Mouse (Mus musculus): Measurements from ENCODE around the gene Celf3. TPM values are rescaled to one million over a fixed set of nuclear protein-coding genes. Genes with fewer than 3 reads are reported as not detected.

The Celf3 gene
- total and polyA plus RNA-seq, 3 experiments: not detected

DNA sequence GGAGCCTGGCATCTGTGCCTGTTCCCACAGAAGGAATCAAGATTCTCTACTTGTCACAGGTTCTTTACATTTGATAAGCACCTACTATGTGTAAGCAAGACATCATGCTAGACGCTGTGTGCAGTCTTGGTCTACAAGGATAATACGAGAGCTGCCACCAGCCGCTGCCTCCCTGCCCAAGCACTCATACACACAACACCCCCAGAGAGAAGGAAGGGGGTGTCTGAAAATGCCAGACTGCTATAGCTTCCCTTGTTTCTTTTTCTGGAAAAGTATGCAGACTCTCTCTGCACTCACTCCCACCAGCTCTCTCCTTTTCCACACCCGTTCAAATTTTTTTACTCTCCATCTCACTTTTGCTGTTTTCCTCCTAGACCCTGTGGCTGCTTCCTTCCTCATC lies 651 bp upstream of the Celf3 start:
- H3K27me3 ChIP-seq (ENCODE audit: insufficient read depth, low read length): peaks cover 25% of the 10 kb centered on the region
- no peak overlapping the region for H3K4me3 ChIP-seq (ENCODE audit: low read depth, low read length)
- peaks cover 4% of the 10 kb centered on the region; the same call in 1 of the 2 replicates for H3K4me1 ChIP-seq (ENCODE audit: insufficient read depth, low read depth, low read length)
- ATAC-seq (ENCODE audit: extremely low read depth, insufficient number of reproducible peaks, low FRiP score, poor library complexity, severe bottlenecking) (no peak), DNase-seq (ENCODE audit: low spot score) (no peak)
- TF ChIP-seq POLR2AphosphoS5 (IDR thresholded peaks at IDR 0.05; ENCODE audit: insufficient replicate concordance, low read depth, low read length) (no peak), TAL1 (conservative IDR thresholded peaks at IDR 0.05; ENCODE audit: low read depth, low read length) (no peak), GATA1 (IDR thresholded peaks at IDR 0.05; ENCODE audit: borderline replicate concordance, low read length) (no peak), GATA2 (IDR thresholded peaks at IDR 0.05; ENCODE audit: borderline replicate concordance, low read depth, low read length) (no peak), CTCF (IDR thresholded peaks at IDR 0.05; ENCODE audit: low read depth, low read length) (no peak)
- no peaks in the 10 kb centered on the region for H3K9me3 ChIP-seq (replicated peaks)
- H3K36me3 ChIP-seq (replicated peaks): no peaks in the 10 kb centered on the region

- Histone ChIP-seq H3K4me1 (ENCODE audit: insufficient read depth, low read depth, low read length) (peaks cover 9% of the 10 kb centered on the region; the same call in 1 of the 2 replicates), H3K4me3 (ENCODE audit: low read depth, low read length) (no peak overlapping the region), H3K9me3 (replicated peaks) (no peaks in the 10 kb centered on the region), H3K27me3 (ENCODE audit: insufficient read depth, low read length) (peaks cover 24% of the 10 kb centered on the region), H3K36me3 (replicated peaks) (no peaks in the 10 kb centered on the region)
- TF ChIP-seq POLR2AphosphoS5 (IDR thresholded peaks at IDR 0.05; ENCODE audit: insufficient replicate concordance, low read depth, low read length) (no peak), GATA2 (IDR thresholded peaks at IDR 0.05; ENCODE audit: borderline replicate concordance, low read depth, low read length) (no peak), CTCF (IDR thresholded peaks at IDR 0.05; ENCODE audit: low read depth, low read length) (no peak), TAL1 (conservative IDR thresholded peaks at IDR 0.05; ENCODE audit: low read depth, low read length) (no peak), GATA1 (IDR thresholded peaks at IDR 0.05; ENCODE audit: borderline replicate concordance, low read length) (no peak)
- DNase-seq (ENCODE audit: low spot score) (no peak), ATAC-seq (ENCODE audit: extremely low read depth, insufficient number of reproducible peaks, low FRiP score, poor library complexity, severe bottlenecking) (no peak)
These were observed 585 bp downstream of the Celf3 start for GRCm38 (mm10) chr3:94478591-94479169.

- ATAC-seq (ENCODE audit: extremely low read depth, insufficient number of reproducible peaks, low FRiP score, poor library complexity, severe bottlenecking) (no peak), DNase-seq (ENCODE audit: low spot score) (no peak)
- peaks cover 22% of the 10 kb centered on the region for H3K27me3 ChIP-seq (ENCODE audit: insufficient read depth, low read length)
- H3K9me3 ChIP-seq (replicated peaks): no peaks in the 10 kb centered on the region
- no peaks in the 10 kb centered on the region for H3K36me3 ChIP-seq (replicated peaks)
- peaks cover 9% of the 10 kb centered on the region; the same call in 1 of the 2 replicates for H3K4me1 ChIP-seq (ENCODE audit: insufficient read depth, low read depth, low read length)
- no peak overlapping the region for H3K4me3 ChIP-seq (ENCODE audit: low read depth, low read length)
- TF ChIP-seq GATA1 (IDR thresholded peaks at IDR 0.05; ENCODE audit: borderline replicate concordance, low read length): no peak
- TF ChIP-seq CTCF (IDR thresholded peaks at IDR 0.05; ENCODE audit: low read depth, low read length): no peak
- no peak for TF ChIP-seq TAL1 (conservative IDR thresholded peaks at IDR 0.05; ENCODE audit: low read depth, low read length)
- TF ChIP-seq GATA2 (IDR thresholded peaks at IDR 0.05; ENCODE audit: borderline replicate concordance, low read depth, low read length): no peak
- TF ChIP-seq POLR2AphosphoS5 (IDR thresholded peaks at IDR 0.05; ENCODE audit: insufficient replicate concordance, low read depth, low read length): no peak
These were observed 1.5 kb downstream of the Celf3 start for GRCm38 (mm10) chr3:94479564-94479963.

GRCm38 (mm10) chr3:94480291-94480884 lies 2.3 kb downstream of the Celf3 start, which contains the start of gene Riiad1:
TSS of gene Riiad1 (minus strand) at chr3:94480341.
- Histone ChIP-seq H3K4me1 (ENCODE audit: insufficient read depth, low read depth, low read length) (peaks cover 9% of the 10 kb centered on the region; the same call in 1 of the 2 replicates), H3K9me3 (replicated peaks) (no peaks in the 10 kb centered on the region), H3K4me3 (ENCODE audit: low read depth, low read length) (no peak within 1 kb of the TSS), H3K27me3 (ENCODE audit: insufficient read depth, low read length) (peaks cover 22% of the 10 kb centered on the region), H3K36me3 (replicated peaks) (no peaks in the 10 kb centered on the region)
- DNase-seq (ENCODE audit: low spot score) (no peak), ATAC-seq (ENCODE audit: extremely low read depth, insufficient number of reproducible peaks, low FRiP score, poor library complexity, severe bottlenecking) (no peak)
- no peak for TF ChIP-seq TAL1 (conservative IDR thresholded peaks at IDR 0.05; ENCODE audit: low read depth, low read length)
- TF ChIP-seq CTCF (IDR thresholded peaks at IDR 0.05; ENCODE audit: low read depth, low read length): no peak
- TF ChIP-seq GATA2 (IDR thresholded peaks at IDR 0.05; ENCODE audit: borderline replicate concordance, low read depth, low read length): no peak
- no peak for TF ChIP-seq POLR2AphosphoS5 (IDR thresholded peaks at IDR 0.05; ENCODE audit: insufficient replicate concordance, low read depth, low read length)
- no peak for TF ChIP-seq GATA1 (IDR thresholded peaks at IDR 0.05; ENCODE audit: borderline replicate concordance, low read length)

- no peak overlapping the region for H3K4me3 ChIP-seq (ENCODE audit: low read depth, low read length)
- TF ChIP-seq GATA1 (IDR thresholded peaks at IDR 0.05; ENCODE audit: borderline replicate concordance, low read length) (no peak), POLR2AphosphoS5 (IDR thresholded peaks at IDR 0.05; ENCODE audit: insufficient replicate concordance, low read depth, low read length) (no peak), GATA2 (IDR thresholded peaks at IDR 0.05; ENCODE audit: borderline replicate concordance, low read depth, low read length) (no peak), CTCF (IDR thresholded peaks at IDR 0.05; ENCODE audit: low read depth, low read length) (no peak), TAL1 (conservative IDR thresholded peaks at IDR 0.05; ENCODE audit: low read depth, low read length) (no peak)
- H3K4me1 ChIP-seq (ENCODE audit: insufficient read depth, low read depth, low read length): peaks cover 9% of the 10 kb centered on the region; the same call in 1 of the 2 replicates
- ATAC-seq (ENCODE audit: extremely low read depth, insufficient number of reproducible peaks, low FRiP score, poor library complexity, severe bottlenecking) (no peak), DNase-seq (ENCODE audit: low spot score) (no peak)
- H3K9me3 ChIP-seq (replicated peaks): no peaks in the 10 kb centered on the region
- peaks cover 22% of the 10 kb centered on the region for H3K27me3 ChIP-seq (ENCODE audit: insufficient read depth, low read length)
- H3K36me3 ChIP-seq (replicated peaks): no peaks in the 10 kb centered on the region
These were observed 3.3 kb downstream of the Celf3 start for GRCm38 (mm10) chr3:94481429-94481828.

DNA sequence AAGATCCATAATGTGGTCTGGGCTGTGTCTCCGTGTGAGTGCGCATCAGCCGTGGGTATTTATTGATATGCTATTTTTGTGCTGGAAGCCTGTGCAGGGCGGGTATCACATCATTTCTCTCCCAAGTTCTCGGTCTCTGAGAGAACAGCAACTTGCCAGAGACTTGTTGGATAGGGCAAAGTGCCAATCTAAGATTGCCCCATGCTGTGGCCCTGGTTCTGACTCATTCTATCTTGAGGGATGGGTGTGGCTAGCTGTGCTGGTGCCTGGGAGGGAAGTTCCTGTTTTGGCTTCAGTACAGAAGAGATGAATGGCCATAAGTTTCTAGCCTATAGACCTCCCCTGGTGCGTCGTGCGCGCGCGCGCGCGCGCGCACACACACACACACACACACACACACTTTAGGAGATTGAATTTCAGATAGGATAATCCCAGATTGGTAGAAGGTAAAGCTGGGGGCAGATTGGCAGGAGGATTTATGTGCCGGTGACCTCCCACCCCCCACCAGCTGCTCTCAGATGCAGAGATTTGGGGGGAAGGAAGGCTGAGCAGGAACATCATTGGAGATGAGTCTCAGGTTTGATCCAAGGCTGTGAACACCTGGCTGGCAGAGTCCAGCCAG lies 4.8 kb downstream of the Celf3 start:
- Histone ChIP-seq H3K27me3 (ENCODE audit: insufficient read depth, low read length) (peaks cover 26% of the 10 kb centered on the region), H3K4me1 (ENCODE audit: insufficient read depth, low read depth, low read length) (peaks cover 9% of the 10 kb centered on the region; the same call in 1 of the 2 replicates), H3K9me3 (replicated peaks) (no peaks in the 10 kb centered on the region), H3K4me3 (ENCODE audit: low read depth, low read length) (no peak overlapping the region), H3K36me3 (replicated peaks) (no peaks in the 10 kb centered on the region)
- no peak for TF ChIP-seq POLR2AphosphoS5 (IDR thresholded peaks at IDR 0.05; ENCODE audit: insufficient replicate concordance, low read depth, low read length)
- TF ChIP-seq TAL1 (conservative IDR thresholded peaks at IDR 0.05; ENCODE audit: low read depth, low read length): no peak
- no peak for TF ChIP-seq GATA2 (IDR thresholded peaks at IDR 0.05; ENCODE audit: borderline replicate concordance, low read depth, low read length)
- TF ChIP-seq CTCF (IDR thresholded peaks at IDR 0.05; ENCODE audit: low read depth, low read length): no peak
- TF ChIP-seq GATA1 (IDR thresholded peaks at IDR 0.05; ENCODE audit: borderline replicate concordance, low read length): no peak
- peak; percentile 53 for DNase-seq (ENCODE audit: low spot score)
- peak; percentile 40; the same call in 1 of the 2 replicates for ATAC-seq (ENCODE audit: extremely low read depth, insufficient number of reproducible peaks, low FRiP score, poor library complexity, severe bottlenecking)

Data from G1E (cell line).